Mouse (Mus musculus) hindbrain, embryonic 13.5 days (tissue): Measurements from ENCODE around the gene Frmd4b. TPM values are rescaled to one million over a fixed set of nuclear protein-coding genes. Genes with fewer than 3 reads are reported as not detected.

ENCODE experiments used
- ATAC-seq: fragments of 200-750 bp; cut with Nextera tagmentation; 2 replicates; pipeline ENCODE4 v1.8.0; 2017; ENCODE audit warnings: moderate TSS enrichment; ENCODE audit not compliant: low FRiP score
- H3K27ac ChIP-seq: fragments of 300-500 bp; sonication (generic); 2 replicates; pipeline ENCODE4 v1.5.1; 2015; ENCODE audit warnings: inconsistent platforms, mild to moderate bottlenecking, moderate library complexity
- H3K27me3 ChIP-seq: fragments of 300-500 bp; sonication (generic); 2 replicates; pipeline ENCODE4 v1.6.1; 2015; ENCODE audit warnings: mild to moderate bottlenecking, inconsistent platforms
- H3K36me3 ChIP-seq: fragments of 300-500 bp; sonication (generic); 2 replicates; pipeline ENCODE4 v1.6.1; 2015; ENCODE audit warnings: mild to moderate bottlenecking, inconsistent platforms
- H3K4me1 ChIP-seq: fragments of 300-500 bp; sonication (generic); replicated peaks from 2 replicates; pipeline ENCODE4 v1.6.1; 2015; ENCODE audit warnings: inconsistent platforms
- H3K4me2 ChIP-seq: fragments of 300-500 bp; sonication (generic); 2 replicates; pipeline ENCODE4 v1.6.1; 2015; ENCODE audit warnings: inconsistent platforms, mild to moderate bottlenecking, moderate library complexity
- H3K4me3 ChIP-seq: fragments of 300-500 bp; sonication (generic); 2 replicates; pipeline ENCODE4 v1.5.1; 2015; ENCODE audit warnings: mild to moderate bottlenecking, inconsistent platforms
- H3K9ac ChIP-seq: fragments of 300-500 bp; sonication (generic); 2 replicates; pipeline ENCODE4 v1.6.1; 2015; ENCODE audit warnings: mild to moderate bottlenecking, inconsistent platforms
- H3K9me3 ChIP-seq: fragments of 300-500 bp; sonication (generic); 2 replicates; pipeline ENCODE4 v1.6.1; 2016; ENCODE audit warnings: inconsistent platforms
- WGBS: fragments of 180-500 bp; shearing (Covaris S2); methylation state at CpG from one replicate; pipeline ENCODE4 v1.1.7; 2015; 5-methylcytosine and 5-hydroxymethylcytosine counted together
- polyA plus RNA-seq: library from polyadenylated mRNA; unstranded; fragments of >200 nt; fragmentation: Nextera tagmentation; extraction: Ambion mirVana; gene quantifications from 2 replicates; pipeline ENCODE4 v1.2.1, GENCODE M21; 2015

The Frmd4b gene
- polyA plus RNA-seq, 1 experiment from 2014 or later, result 31.4 TPM

DNA sequence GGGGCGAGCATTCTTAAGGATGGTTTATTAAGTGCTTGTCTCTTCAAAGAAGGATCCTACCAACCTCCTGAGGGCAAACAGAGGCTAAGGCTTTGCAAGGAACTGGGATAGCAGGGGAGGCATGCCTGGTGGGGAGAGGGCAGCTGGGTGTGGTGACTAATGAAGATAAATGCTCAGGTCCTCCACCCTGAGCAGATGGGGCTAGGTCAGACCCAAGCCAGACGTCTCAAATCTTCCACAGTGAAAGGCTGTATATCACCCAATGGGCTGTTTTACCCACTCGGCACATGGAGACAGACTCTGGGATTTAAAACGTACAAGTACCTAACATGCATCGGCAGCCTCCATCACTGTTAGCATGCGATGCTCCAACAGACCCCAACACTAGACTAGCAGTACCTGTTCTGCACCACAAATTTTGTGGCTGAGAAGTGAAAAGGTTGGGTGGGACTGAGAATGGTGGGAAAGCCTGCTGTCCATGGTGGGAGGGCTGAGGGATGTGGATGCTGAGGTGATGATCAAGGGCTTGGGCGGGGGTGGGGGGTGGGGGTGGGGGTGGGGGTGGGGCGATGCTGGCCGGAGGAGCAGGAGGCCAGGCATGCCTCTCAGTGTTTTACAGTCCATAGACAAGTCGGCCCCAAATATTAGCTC lies 214.4 kb downstream of the Frmd4b start:
- no peak overlapping the region for H3K4me3 ChIP-seq
- no peak for ATAC-seq
- H3K9ac ChIP-seq, result no peak overlapping the region
- no peaks in the 10 kb centered on the region for H3K9me3 ChIP-seq
- H3K36me3 ChIP-seq, result no peaks in the 10 kb centered on the region
- no peak overlapping the region for H3K27ac ChIP-seq
- peaks cover 43% of the 10 kb centered on the region for H3K4me1 ChIP-seq
- H3K27me3 ChIP-seq, result no peaks in the 10 kb centered on the region
- 46% methylated on average over 10 of the region's 10 CpGs for WGBS
- H3K4me2 ChIP-seq, result no peak overlapping the region

DNA sequence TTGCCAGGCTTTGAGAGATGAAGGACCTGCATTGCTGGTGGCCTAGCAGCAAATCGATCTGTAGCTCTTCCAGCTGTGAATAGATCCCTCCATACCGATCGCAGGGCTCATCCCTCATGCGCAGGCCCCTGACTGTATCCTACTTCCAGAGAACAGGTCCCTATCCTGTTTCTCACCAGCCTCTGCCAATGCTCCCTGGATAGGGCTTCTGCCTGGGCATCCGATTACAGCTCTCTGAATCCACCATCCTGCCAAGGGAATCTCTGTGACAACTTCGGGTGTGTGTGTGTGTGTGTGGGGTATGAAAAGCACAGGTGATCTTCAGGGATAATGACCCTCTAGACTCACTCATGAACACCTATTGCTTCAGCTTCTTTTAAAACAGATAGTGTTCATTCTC lies 216.9 kb downstream of the Frmd4b start:
- no peak for ATAC-seq
- H3K36me3 ChIP-seq, result no peaks in the 10 kb centered on the region
- 88% methylated on average over 6 of the region's 6 CpGs for WGBS
- no peak overlapping the region for H3K4me2 ChIP-seq
- H3K9me3 ChIP-seq, result no peaks in the 10 kb centered on the region
- H3K27me3 ChIP-seq, result no peaks in the 10 kb centered on the region
- peaks cover 64% of the 10 kb centered on the region for H3K4me1 ChIP-seq
- no peak overlapping the region for H3K9ac ChIP-seq
- no peak overlapping the region for H3K27ac ChIP-seq
- H3K4me3 ChIP-seq, result no peak overlapping the region

DNA sequence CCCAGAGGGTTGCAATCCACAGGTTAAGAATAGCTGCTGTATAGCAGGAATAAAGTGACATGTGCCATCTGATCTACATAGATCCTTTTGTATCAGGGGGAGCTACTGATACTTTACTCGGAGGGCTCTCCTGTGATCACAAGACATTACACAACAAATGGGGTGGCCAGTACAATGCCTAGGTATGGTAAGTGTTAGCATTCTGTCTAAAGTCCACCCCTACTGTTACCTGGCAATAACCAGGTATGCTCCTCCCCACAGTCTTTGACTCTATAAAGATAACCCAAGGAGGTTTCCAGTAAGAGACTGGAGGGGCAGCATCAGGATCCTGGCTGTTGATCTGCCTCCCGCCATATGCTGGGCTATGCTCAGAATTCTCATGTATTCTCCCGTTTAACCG lies 219.4 kb downstream of the Frmd4b start:
- Histone ChIP-seq H3K9ac (no peak overlapping the region), H3K36me3 (no peaks in the 10 kb centered on the region), H3K4me3 (no peak overlapping the region), H3K9me3 (no peaks in the 10 kb centered on the region), H3K4me1 (peaks cover 60% of the 10 kb centered on the region), H3K27ac (peak overlapping the region; percentile 48; the same call in 1 of the 2 replicates), H3K27me3 (no peaks in the 10 kb centered on the region), H3K4me2 (no peak overlapping the region)
- 82% methylated on average over 4 of the region's 4 CpGs for WGBS
- no peak for ATAC-seq

- no peak overlapping the region for H3K9ac ChIP-seq
- H3K4me1 ChIP-seq, result peaks cover 53% of the 10 kb centered on the region
- H3K4me3 ChIP-seq, result no peak overlapping the region
- H3K27me3 ChIP-seq, result no peaks in the 10 kb centered on the region
- 41% methylated on average over 3 of the region's 3 CpGs for WGBS
- peak overlapping the region; percentile 52; the same call in 1 of the 2 replicates for H3K27ac ChIP-seq
- ATAC-seq, result peak; percentile 25; the same call in 1 of the 2 replicates
- H3K9me3 ChIP-seq, result no peaks in the 10 kb centered on the region
- H3K4me2 ChIP-seq, result no peak overlapping the region
- no peaks in the 10 kb centered on the region for H3K36me3 ChIP-seq
Observed at GRCm38 (mm10) chr6:97396957-97397354, 220.4 kb downstream of the Frmd4b start.

- peak; percentile 81 for ATAC-seq
- peaks cover 53% of the 10 kb centered on the region for H3K4me1 ChIP-seq
- H3K4me3 ChIP-seq, result no peak overlapping the region
- no peak overlapping the region for H3K9ac ChIP-seq
- no peaks in the 10 kb centered on the region for H3K9me3 ChIP-seq
- H3K27me3 ChIP-seq, result no peaks in the 10 kb centered on the region
- no peaks in the 10 kb centered on the region for H3K36me3 ChIP-seq
- 6% methylated on average over 9 of the region's 9 CpGs for WGBS
- peak overlapping the region; percentile 21; the same call in 1 of the 2 replicates for H3K4me2 ChIP-seq
- peak overlapping the region; percentile 77 for H3K27ac ChIP-seq
Observed at GRCm38 (mm10) chr6:97396351-97396956, 220.9 kb downstream of the Frmd4b start.

GRCm38 (mm10) chr6:97395477-97396350 lies 221.6 kb downstream of the Frmd4b start:
- Histone ChIP-seq H3K9me3 (no peaks in the 10 kb centered on the region), H3K9ac (no peak overlapping the region), H3K36me3 (no peaks in the 10 kb centered on the region), H3K27me3 (no peaks in the 10 kb centered on the region), H3K4me1 (peaks cover 53% of the 10 kb centered on the region), H3K4me2 (peak overlapping the region; percentile 23), H3K4me3 (no peak overlapping the region), H3K27ac (peak overlapping the region; percentile 77)
- ATAC-seq, result peak; percentile 33; the same call in 1 of the 2 replicates
- 9% methylated on average over 17 of the region's 17 CpGs for WGBS

DNA sequence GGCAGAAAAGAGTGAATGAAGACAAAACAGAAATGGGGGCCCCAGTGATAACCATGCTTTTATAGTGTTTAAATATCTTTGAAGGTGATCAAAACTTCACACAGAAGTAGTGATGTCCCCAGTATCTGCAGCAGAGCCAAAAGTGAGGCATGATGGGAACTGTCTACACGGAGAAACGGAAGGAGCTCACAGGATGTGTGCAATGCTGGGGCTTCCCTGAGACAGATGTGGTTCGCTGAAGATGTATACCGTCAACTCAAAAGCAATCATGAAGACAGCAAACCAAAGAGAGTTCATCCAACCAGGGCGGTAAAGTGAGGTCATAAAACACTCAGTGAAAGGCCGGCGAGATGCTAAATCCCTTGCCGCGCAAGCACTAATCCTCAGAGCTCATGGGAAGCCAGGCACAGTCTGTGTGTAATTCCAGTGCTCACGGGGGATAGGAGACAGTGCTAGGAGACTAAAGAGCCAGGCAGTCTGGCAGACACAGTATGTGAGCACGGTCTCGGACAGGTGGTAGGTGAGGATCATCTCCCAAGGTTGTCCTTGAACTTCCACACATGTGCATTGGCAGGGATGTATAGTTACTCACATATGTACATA lies 222.8 kb downstream of the Frmd4b start:
- no peak for ATAC-seq
- Histone ChIP-seq H3K9me3 (no peaks in the 10 kb centered on the region), H3K4me1 (peaks cover 48% of the 10 kb centered on the region), H3K4me2 (no peak overlapping the region), H3K9ac (no peak overlapping the region), H3K36me3 (no peaks in the 10 kb centered on the region), H3K4me3 (no peak overlapping the region), H3K27me3 (no peaks in the 10 kb centered on the region), H3K27ac (peak overlapping the region; percentile 69; the same call in 1 of the 2 replicates)
- 49% methylated on average over 12 of the region's 12 CpGs for WGBS

GRCm38 (mm10) chr6:97392912-97393311 lies 224.4 kb downstream of the Frmd4b start:
- H3K36me3 ChIP-seq, result no peaks in the 10 kb centered on the region
- peaks cover 37% of the 10 kb centered on the region for H3K4me1 ChIP-seq
- H3K4me2 ChIP-seq, result no peak overlapping the region
- no peak overlapping the region for H3K4me3 ChIP-seq
- H3K27me3 ChIP-seq, result no peaks in the 10 kb centered on the region
- no peak overlapping the region for H3K27ac ChIP-seq
- ATAC-seq, result no peak
- no peak overlapping the region for H3K9ac ChIP-seq
- no peaks in the 10 kb centered on the region for H3K9me3 ChIP-seq
- WGBS, result 89% methylated on average over 3 of the region's 3 CpGs

- Histone ChIP-seq H3K36me3 (no peaks in the 10 kb centered on the region), H3K9me3 (no peaks in the 10 kb centered on the region), H3K27ac (no peak overlapping the region), H3K27me3 (no peaks in the 10 kb centered on the region), H3K4me2 (no peak overlapping the region), H3K9ac (no peak overlapping the region), H3K4me1 (no peaks in the 10 kb centered on the region), H3K4me3 (no peak overlapping the region)
- ATAC-seq, result no peak
- WGBS, result 85% methylated on average over 6 of the region's 6 CpGs
Observed at GRCm38 (mm10) chr6:97387388-97387787, 230.0 kb downstream of the Frmd4b start.

- H3K36me3 ChIP-seq, result no peaks in the 10 kb centered on the region
Observed at GRCm38 (mm10) chr6:97384918-97385317, 232.4 kb downstream of the Frmd4b start.

GRCm38 (mm10) chr6:97381275-97381674 lies 236.1 kb downstream of the Frmd4b start:
- Histone ChIP-seq H3K4me1 (no peaks in the 10 kb centered on the region), H3K4me2 (no peak overlapping the region), H3K27ac (no peak overlapping the region), H3K27me3 (no peaks in the 10 kb centered on the region), H3K4me3 (no peak overlapping the region), H3K9me3 (no peaks in the 10 kb centered on the region), H3K36me3 (no peaks in the 10 kb centered on the region), H3K9ac (no peak overlapping the region)
- WGBS, result 76% methylated on average over 4 of the region's 4 CpGs
- ATAC-seq, result no peak

More at GRCm38 (mm10) chr6:97384918-97385317, 232.4 kb downstream of the Frmd4b start:
- H3K27me3 ChIP-seq, result no peaks in the 10 kb centered on the region
- no peaks in the 10 kb centered on the region for H3K4me1 ChIP-seq
- no peak overlapping the region for H3K4me3 ChIP-seq
- 82% methylated on average over 5 of the region's 5 CpGs for WGBS
- peak overlapping the region; percentile 8; the same call in 1 of the 2 replicates for H3K27ac ChIP-seq
- ATAC-seq, result no peak
- no peak overlapping the region for H3K9ac ChIP-seq
- no peak overlapping the region for H3K4me2 ChIP-seq
- no peaks in the 10 kb centered on the region for H3K9me3 ChIP-seq

- no peak overlapping the region for H3K4me3 ChIP-seq
- 26% methylated on average over 2 of the region's 2 CpGs for WGBS
- H3K27ac ChIP-seq, result no peak overlapping the region
- H3K9me3 ChIP-seq, result no peaks in the 10 kb centered on the region
- no peak for ATAC-seq
- no peaks in the 10 kb centered on the region for H3K36me3 ChIP-seq
- no peaks in the 10 kb centered on the region for H3K27me3 ChIP-seq
- no peak overlapping the region for H3K9ac ChIP-seq
- H3K4me1 ChIP-seq, result peaks cover 12% of the 10 kb centered on the region
- no peak overlapping the region for H3K4me2 ChIP-seq
Observed at GRCm38 (mm10) chr6:97370947-97371346, 246.4 kb downstream of the Frmd4b start.
